Mouse (Mus musculus) lung, adult 2 months (tissue): Measurements from ENCODE around the gene Mapk1.

Experiments
- CTCF ChIP-seq: fragments of 200-500 bp; IDR thresholded peaks from 2 replicates; pipeline ENCODE4 v1.5.1; 2011; ENCODE audit warnings: mild to moderate bottlenecking, low read length, control low read depth; ENCODE audit not compliant: insufficient read depth
- POLR2A ChIP-seq: fragments of 200-500 bp; IDR thresholded peaks from 2 replicates; pipeline ENCODE4 v1.6.1; 2011; ENCODE audit warnings: low read depth, mild to moderate bottlenecking, control low read depth, low read length, borderline replicate concordance; ENCODE audit errors: extremely low read depth

DNA sequence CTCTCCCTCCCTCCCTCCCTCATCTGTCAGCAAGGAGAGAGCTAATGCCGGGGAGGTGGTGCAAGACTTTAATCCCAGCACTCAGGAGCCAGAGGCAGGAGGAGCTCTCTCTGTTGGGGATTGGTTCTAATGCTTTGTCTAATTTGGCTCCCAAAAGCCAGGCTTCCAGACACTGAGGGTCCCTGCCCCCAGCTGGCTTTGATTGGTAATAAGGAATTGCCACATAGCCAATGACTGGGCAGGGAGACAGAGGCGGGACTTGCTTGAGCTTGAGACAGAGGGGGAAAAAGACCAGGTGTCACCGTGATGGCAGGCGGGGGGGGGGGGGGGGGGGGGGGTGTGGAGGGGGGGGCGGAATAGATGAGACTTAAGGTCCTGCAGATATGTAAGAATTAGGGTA is 24.6 kb upstream of the Mapk1 start:
- TF ChIP-seq POLR2A (no peak), CTCF (no peak)
